Mouse (Mus musculus) testis, adult 10 weeks (tissue): ENCODE data around the gene Vps72. TPM values are rescaled to one million over a fixed set of nuclear protein-coding genes. Genes with fewer than 3 reads are reported as not detected.

Experiments
- polyA plus RNA-seq: library from polyadenylated mRNA; stranded (reverse); fragments of 350-450 nt; fragmentation: Illumina TruSeq; extraction: RNeasy Lipid Tissue Mini Kit (QIAGEN cat#74804); gene quantifications from one replicate; pipeline ENCODE4 v1.2.3, GENCODE M21; 2014; ENCODE audit warnings: low read depth, low replicate concordance

Vps72 gene
- polyA plus RNA-seq: 6.2 TPM

DNA sequence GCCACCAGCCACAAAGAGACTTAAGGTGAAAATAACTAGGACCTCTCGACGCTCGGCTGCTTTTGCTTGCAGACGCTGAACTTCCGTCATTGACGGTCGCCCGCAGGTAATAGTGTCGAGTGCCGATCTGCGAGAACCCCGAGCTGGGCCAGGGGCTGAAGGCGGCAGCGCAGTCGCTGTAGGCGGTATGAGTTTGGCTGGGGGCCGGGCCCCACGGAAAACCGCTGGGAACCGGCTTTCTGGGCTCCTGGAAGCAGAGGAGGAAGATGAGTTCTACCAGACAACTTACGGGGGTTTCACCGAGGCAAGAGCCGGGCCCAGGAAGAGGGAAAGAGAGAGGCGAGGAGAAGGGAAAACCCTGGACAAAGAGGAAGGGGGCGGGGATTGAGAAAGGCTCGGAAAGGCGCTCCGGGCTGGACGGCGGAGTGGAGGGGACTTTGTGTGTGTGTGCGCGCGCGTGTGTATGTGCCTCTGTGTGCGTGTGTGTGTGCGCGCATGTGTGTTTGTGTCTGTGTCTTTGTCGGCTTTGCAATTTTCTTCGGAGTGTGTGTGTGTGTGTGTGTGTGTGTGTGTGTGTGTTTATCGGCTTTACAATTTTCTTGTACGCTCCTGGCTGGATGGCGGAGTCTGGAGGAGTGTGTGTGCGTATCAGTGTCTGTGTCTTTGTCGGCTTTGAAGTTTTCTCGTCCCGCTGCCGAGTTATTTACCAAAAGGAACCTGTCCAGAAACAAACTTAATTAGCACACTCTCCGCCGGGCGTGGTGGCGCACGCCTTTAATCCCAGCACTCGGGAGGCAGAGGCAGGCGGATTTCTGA lies at the start of gene Vps72:
TSS of gene Vps72 (plus strand) at position 112 of the 816 bp plus-strand sequence.

DNA sequence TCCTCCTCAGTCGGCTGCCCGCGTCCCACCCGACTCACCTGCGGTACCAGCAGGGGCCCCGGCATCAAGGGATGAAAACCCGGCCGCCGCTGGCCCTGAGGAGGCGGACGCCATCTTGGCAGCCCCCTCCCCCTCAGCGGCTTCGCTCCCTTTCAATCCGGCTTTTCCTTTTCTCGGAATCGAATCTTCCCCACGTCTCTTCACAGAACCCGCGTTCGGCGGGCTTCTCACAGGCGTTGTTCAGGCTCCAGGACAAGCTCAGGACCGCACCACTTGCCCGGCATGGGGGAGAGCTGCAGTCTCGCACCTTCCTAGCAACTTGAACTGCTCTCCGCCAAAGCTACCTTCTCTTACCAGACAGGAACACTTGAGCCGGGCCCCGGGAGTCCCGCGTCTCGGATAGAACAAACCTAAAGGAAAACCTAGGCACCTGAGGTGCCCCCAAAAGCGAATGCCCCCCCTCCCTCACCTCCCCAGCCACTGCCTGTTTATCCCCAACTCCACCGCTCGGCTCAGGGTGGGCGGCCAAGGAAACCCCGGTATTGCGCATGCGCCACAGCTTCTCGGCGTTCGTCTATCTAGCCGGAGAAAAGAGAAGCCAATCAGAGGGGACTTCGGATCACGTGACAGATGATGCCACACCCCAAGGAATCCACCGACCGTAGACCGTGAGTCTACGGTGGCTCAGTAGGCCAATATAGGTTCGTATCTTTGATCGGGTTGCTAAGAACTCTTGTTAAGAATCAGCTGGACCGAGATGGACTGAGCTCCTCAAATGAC lies 4.3 kb upstream of the Vps72 start, which contains the start of gene Pip5k1a:
TSS of gene Pip5k1a (minus strand) at position 593 of the 780 bp plus-strand sequence.

GRCm38 (mm10) chr3:95124246-95124645 lies 13.4 kb downstream of the Vps72 start, which contains the start of gene Tmod4:
TSS of gene Tmod4 (plus strand) at chr3:95124476.

GRCm38 (mm10) chr3:95133680-95134101 lies 22.9 kb downstream of the Vps72 start, which contains the start of the genes Scnm1 and Lysmd1:
TSS of gene Scnm1 (minus strand) at chr3:95134011.
TSS of gene Lysmd1 (plus strand) at chr3:95134088.

GRCm38 (mm10) chr3:95141952-95142616 lies 31.3 kb downstream of the Vps72 start, which contains the start of gene Tnfaip8l2:
TSS of gene Tnfaip8l2 (minus strand) at chr3:95142360.

GRCm38 (mm10) chr3:95159987-95160963 lies 49.5 kb downstream of the Vps72 start, which contains the start of gene Sema6c:
TSS of gene Sema6c (plus strand) at chr3:95160457.

Other genes starting within 250 kb of the Vps72 start
- 52.5 TPM for gene Psmb4, start 224.1 kb upstream of the Vps72 start, polyA plus RNA-seq
- gene Selenbp1, start 178.0 kb upstream of the Vps72 start, polyA plus RNA-seq: 2.2 TPM
- gene Rfx5, start 156.9 kb upstream of the Vps72 start, polyA plus RNA-seq: 11.5 TPM
- 8.2 TPM for gene Pi4kb, start 136.3 kb upstream of the Vps72 start, polyA plus RNA-seq
- 11.3 TPM for gene Zfp687, start 95.6 kb upstream of the Vps72 start, polyA plus RNA-seq
- gene Psmd4, start 68.4 kb upstream of the Vps72 start, polyA plus RNA-seq: 14.9 TPM
- gene Pip5k1a, start 4.1 kb upstream of the Vps72 start, polyA plus RNA-seq: 13.8 TPM
- gene Tmod4, start 13.5 kb downstream of the Vps72 start, polyA plus RNA-seq: 4.3 TPM
- 18.9 TPM for gene Scnm1, start 23.0 kb downstream of the Vps72 start, polyA plus RNA-seq
- gene Lysmd1, start 23.1 kb downstream of the Vps72 start, polyA plus RNA-seq: 2.3 TPM
- not detected for gene Tnfaip8l2, start 31.3 kb downstream of the Vps72 start, polyA plus RNA-seq
- gene Sema6c, start 49.4 kb downstream of the Vps72 start, polyA plus RNA-seq: 1.3 TPM
- 11.1 TPM for gene Gabpb2, start 106.9 kb downstream of the Vps72 start, polyA plus RNA-seq
- gene Cdc42se1, start 117.7 kb downstream of the Vps72 start, polyA plus RNA-seq: 17.4 TPM
- 185 TPM for gene Mllt11, start 121.1 kb downstream of the Vps72 start, polyA plus RNA-seq
- 57.5 TPM for gene Gm128, start 130.6 kb downstream of the Vps72 start, polyA plus RNA-seq
- 0.28 TPM for gene Bnipl, start 140.2 kb downstream of the Vps72 start, polyA plus RNA-seq
- gene Mindy1, start 170.3 kb downstream of the Vps72 start, polyA plus RNA-seq: 45.4 TPM
- 8.2 TPM for gene Prune1, start 171.1 kb downstream of the Vps72 start, polyA plus RNA-seq
- 3.2 TPM for gene Anxa9, start 196.2 kb downstream of the Vps72 start, polyA plus RNA-seq
- 30.2 TPM for gene Cers2, start 203.8 kb downstream of the Vps72 start, polyA plus RNA-seq
- 35.8 TPM for gene Setdb1, start 246.2 kb downstream of the Vps72 start, polyA plus RNA-seq